14 mouse cellular contexts compared by ENCODE assay signal in the genomic region with DNA sequence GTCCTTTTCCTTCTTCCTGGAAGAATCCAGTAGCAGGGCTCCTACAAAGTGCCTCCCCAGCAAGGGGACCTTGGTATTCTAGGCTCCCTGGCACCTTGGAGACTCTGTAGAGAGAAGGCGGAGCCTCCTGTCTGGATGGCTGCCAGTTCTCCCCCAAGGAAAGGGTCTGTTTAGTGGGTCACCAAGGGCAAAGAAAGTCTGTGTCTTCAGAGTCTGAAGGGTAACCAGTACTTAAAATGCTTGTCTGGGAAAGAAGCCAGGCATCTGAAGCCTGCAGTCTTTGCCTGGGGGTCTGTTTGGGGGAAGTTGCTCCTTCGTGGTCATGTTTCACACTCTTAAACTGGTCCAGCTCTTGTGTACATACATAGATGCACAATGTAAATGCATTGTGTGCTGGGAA. TPM values are rescaled to one million over a fixed set of nuclear protein-coding genes. Genes with fewer than 3 reads are reported as not detected.
DNase-seq lines count a peak whose midpoint lies in the region; ATAC-seq and TF ChIP-seq lines count a peak whose summit lies in the region.
"Had no signal": no experiment of that assay in that cellular context is flagged by ENCODE, and none has a peak within 500 bp of the region (broad histone marks: within the 10 kb centered on the region; RNA-seq: fewer than 3 reads in every experiment).

No protein-coding gene starts in this region.

- 54% methylated on average over 2 of the region's 2 CpGs for WGBS in forebrain, postnatal 0 days
- WGBS in forebrain, embryonic 10.5 days, result 82% methylated on average over 2 of the region's 2 CpGs
- 51% methylated on average over 2 of the region's 2 CpGs for WGBS in kidney, embryonic 15.5 days
- 41% methylated on average over 2 of the region's 2 CpGs for WGBS in intestine, embryonic 15.5 days

- H3K36me3 ChIP-seq in forebrain, postnatal 0 days (ENCODE audit: insufficient read depth), result peaks cover 21% of the 10 kb centered on the region; the same call in 1 of the 2 replicates
- peaks cover 12% of the 10 kb centered on the region for H3K36me3 ChIP-seq in forebrain, embryonic 10.5 days (replicated peaks)
- no peaks in the 10 kb centered on the region for H3K36me3 ChIP-seq in kidney, embryonic 15.5 days
- H3K36me3 ChIP-seq in intestine, embryonic 15.5 days, result no peaks in the 10 kb centered on the region

- H3K9me3 ChIP-seq in forebrain, postnatal 0 days (ENCODE audit: low read length), result no peaks in the 10 kb centered on the region
- no peaks in the 10 kb centered on the region for H3K9me3 ChIP-seq in forebrain, embryonic 10.5 days
- no peaks in the 10 kb centered on the region for H3K9me3 ChIP-seq in kidney, embryonic 15.5 days (replicated peaks)
- no peaks in the 10 kb centered on the region for H3K9me3 ChIP-seq in intestine, embryonic 15.5 days
- H3K9me3 ChIP-seq: midbrain, embryonic 13.5 days had no signal

- H3K27me3 ChIP-seq in forebrain, postnatal 0 days (ENCODE audit: insufficient read depth, low read length), result no peaks in the 10 kb centered on the region
- peaks cover 13% of the 10 kb centered on the region for H3K27me3 ChIP-seq in forebrain, embryonic 10.5 days (ENCODE audit: poor library complexity, severe bottlenecking)
- H3K27me3 ChIP-seq in kidney, embryonic 15.5 days, result no peaks in the 10 kb centered on the region
- H3K27me3 ChIP-seq in intestine, embryonic 15.5 days (replicated peaks), result no peaks in the 10 kb centered on the region
- H3K27me3 ChIP-seq: midbrain, embryonic 13.5 days had no signal

- peaks cover 39% of the 10 kb centered on the region for H3K4me1 ChIP-seq in forebrain, postnatal 0 days (ENCODE audit: insufficient read depth)
- peaks cover 73% of the 10 kb centered on the region for H3K4me1 ChIP-seq in forebrain, embryonic 10.5 days
- H3K4me1 ChIP-seq in kidney, embryonic 15.5 days, result peaks cover 54% of the 10 kb centered on the region
- peaks cover 44% of the 10 kb centered on the region for H3K4me1 ChIP-seq in intestine, embryonic 15.5 days (replicated peaks)

- no peak for DNase-seq in forebrain, postnatal 0 days
- no peak for DNase-seq in forebrain, embryonic 10.5 days (ENCODE audit: extremely low spot score, low spot score)
- no peak for DNase-seq in kidney, adult 8-10 months
- peak; percentile 57 for DNase-seq in NIH3T3 (ENCODE audit: low read depth)
- no peak for DNase-seq in ovary, adult 18-20 months (ENCODE audit: low spot score)
- no peak for DNase-seq in cerebellum, adult 8-10 months
- DNase-seq: B cell, adult 2 months; heart, postnatal 14 days; kidney, adult 11 months; right cerebral cortex, postnatal 14 days had no signal

- H3K27ac ChIP-seq in forebrain, postnatal 0 days (ENCODE audit: low read depth, low read length), result no peak overlapping the region
- no peak overlapping the region for H3K27ac ChIP-seq in forebrain, embryonic 10.5 days
- H3K27ac ChIP-seq in kidney, embryonic 15.5 days, result peak overlapping the region; percentile 59
- H3K27ac ChIP-seq in intestine, embryonic 15.5 days, result 0 out of 2 replicates have a peak overlapping the region, but pooled peaks have one; percentile 28
- H3K27ac ChIP-seq: liver, embryonic 14.5 days; midbrain, embryonic 13.5 days had no signal

- H3K9ac ChIP-seq in forebrain, postnatal 0 days, result no peak overlapping the region
- no peak overlapping the region for H3K9ac ChIP-seq in kidney, embryonic 15.5 days
- no peak overlapping the region for H3K9ac ChIP-seq in intestine, embryonic 15.5 days
- H3K9ac ChIP-seq: liver, embryonic 14.5 days; midbrain, embryonic 13.5 days had no signal

- H3K4me3 ChIP-seq in forebrain, postnatal 0 days (ENCODE audit: low read depth, low read length), result no peak overlapping the region
- H3K4me3 ChIP-seq in forebrain, embryonic 10.5 days, result no peak overlapping the region
- H3K4me3 ChIP-seq in kidney, embryonic 15.5 days (replicated peaks), result no peak overlapping the region
- H3K4me3 ChIP-seq in intestine, embryonic 15.5 days (replicated peaks), result no peak overlapping the region
- H3K4me3 ChIP-seq: midbrain, embryonic 13.5 days had no signal

- TF ChIP-seq CTCF in forebrain, postnatal 0 days (IDR thresholded peaks at IDR 0.05; ENCODE audit: low read depth), result no peak

- peak; percentile 16; the same call in 1 of the 2 replicates for ATAC-seq in forebrain, postnatal 0 days
- ATAC-seq in kidney, embryonic 15.5 days (replicated peaks; ENCODE audit: low FRiP score), result 0 out of 2 replicates have a peak, but pooled peaks have one; percentile 13
- ATAC-seq in intestine, embryonic 15.5 days, result 0 out of 2 replicates have a peak, but pooled peaks have one; percentile 9
- ATAC-seq: midbrain, embryonic 13.5 days had no signal

- no peak overlapping the region for H3K4me2 ChIP-seq in forebrain, postnatal 0 days (ENCODE audit: low read depth)
- H3K4me2 ChIP-seq in kidney, embryonic 15.5 days, result no peak overlapping the region
- 0 out of 2 replicates have a peak overlapping the region, but pooled peaks have one; percentile 5 for H3K4me2 ChIP-seq in intestine, embryonic 15.5 days (replicated peaks)
- H3K4me2 ChIP-seq: midbrain, embryonic 13.5 days had no signal

RNA-seq across cellular contexts. Expression of gene Nav1, which starts 29.3 kb away (rescaled TPM):
- 67.9 and 85.8 TPM in 2 replicates for total RNA-seq in forebrain, postnatal 0 days (2014; rRNA removed)
- 19.7 and 35.5 TPM in 2 replicates for polyA plus RNA-seq in forebrain, postnatal 0 days (2015; fragmentation: Nextera tagmentation; extraction: Ambion mirVana)
- polyA plus RNA-seq in forebrain, embryonic 10.5 days (2016; fragmentation: Nextera tagmentation; extraction: Ambion mirVana), result 25.3 and 28.4 TPM in 2 replicates
- 16.4 and 16.6 TPM in 2 replicates for polyA plus RNA-seq in kidney, embryonic 15.5 days (2015; fragmentation: Nextera tagmentation; extraction: Ambion mirVana)
- 11.5 and 12.5 TPM in 2 replicates for polyA plus RNA-seq in intestine, embryonic 15.5 days (2015; fragmentation: Nextera tagmentation; extraction: Ambion mirVana)

Comparison
In these comparisons a context has a peak if more than half of its experiments do, and no peak if none do; other contexts are left out.
1. H3K27ac ChIP-seq: peak in kidney, embryonic 15.5 days (single experiment) and intestine, embryonic 15.5 days (single experiment); none in forebrain, postnatal 0 days (single experiment) and forebrain, embryonic 10.5 days (single experiment).
2. Peak in every context shown above with its lines, with median percentiles within 50 percentile points of each other: ATAC-seq.